Mouse (Mus musculus) forelimb bud, embryonic 11.5 days (tissue): ENCODE results near the gene Abtb1.

ENCODE experiments used
- DNase-seq: peaks from one replicate; pipeline ENCODE4 v3.0.0-alpha.2; 2012; ENCODE audit warnings: low read depth, low spot score

Gene Abtb1

DNA sequence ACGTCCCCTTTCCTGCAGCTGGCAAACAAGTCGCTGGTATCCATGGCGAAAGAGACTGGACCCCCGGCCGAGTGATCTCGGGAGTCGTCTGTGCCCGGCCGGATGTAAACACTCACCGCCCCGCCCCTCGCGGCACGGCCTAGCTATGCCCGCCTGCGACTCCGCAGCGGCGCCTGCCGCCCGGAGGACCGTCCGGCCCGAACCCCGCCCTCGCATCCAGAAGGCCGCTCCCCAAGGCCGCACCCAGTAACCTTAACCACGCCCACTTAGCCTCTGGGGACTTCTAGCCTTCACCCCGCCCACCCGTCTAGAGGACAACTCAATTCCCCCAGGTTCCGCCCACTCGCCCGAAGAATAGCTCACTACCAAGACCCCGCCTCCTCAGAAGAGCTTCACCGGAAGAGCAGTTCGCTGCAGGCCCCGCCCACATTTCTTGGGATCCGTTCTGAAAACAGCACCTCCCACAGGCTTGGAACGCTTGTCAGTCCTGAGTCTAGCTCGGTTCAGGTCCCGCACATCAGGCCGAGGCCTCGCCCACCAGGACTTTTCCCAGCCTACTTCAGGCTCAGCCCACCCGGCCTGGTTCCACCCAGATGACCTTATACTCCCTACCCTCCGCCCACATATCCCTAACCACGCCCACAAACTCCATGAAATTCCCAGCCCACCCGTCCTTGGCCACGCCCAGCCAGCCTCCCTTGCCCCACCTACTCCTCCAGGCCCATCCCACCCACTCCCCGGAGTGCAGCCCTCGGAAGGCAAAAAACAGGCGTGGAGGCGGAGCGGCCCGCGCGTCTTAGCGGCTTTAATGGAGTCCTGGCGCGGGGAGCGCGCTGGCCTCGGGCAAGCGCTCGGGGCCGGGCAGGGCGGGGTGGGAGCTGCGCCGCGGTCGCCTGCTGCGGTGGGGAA, at the start of gene Abtb1:
Gene Abtb1, minus strand, starts transcription at position 204 of the 909 bp plus-strand sequence.
- peak; percentile 99 for DNase-seq

DNA sequence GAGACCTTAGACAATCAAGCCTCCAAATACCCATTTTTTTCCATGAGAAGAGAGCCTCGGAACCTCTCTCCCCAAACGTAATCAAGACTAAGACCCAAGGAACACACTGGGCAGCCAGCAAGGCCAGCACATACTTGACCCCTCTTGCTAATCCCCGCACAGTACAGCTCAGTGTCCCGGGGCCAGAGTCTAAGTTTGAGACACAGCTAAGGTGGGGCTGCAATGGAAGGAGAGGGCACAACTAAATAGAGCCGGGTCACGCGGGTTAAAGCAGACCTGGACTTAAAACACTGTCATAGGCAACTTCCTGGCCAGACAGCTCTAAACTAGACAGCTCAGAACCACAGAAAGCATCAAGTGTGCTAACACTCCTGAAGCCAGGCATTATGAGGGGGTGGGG, 49.0 kb upstream of the Abtb1 start:
- DNase-seq: no peak

DNA sequence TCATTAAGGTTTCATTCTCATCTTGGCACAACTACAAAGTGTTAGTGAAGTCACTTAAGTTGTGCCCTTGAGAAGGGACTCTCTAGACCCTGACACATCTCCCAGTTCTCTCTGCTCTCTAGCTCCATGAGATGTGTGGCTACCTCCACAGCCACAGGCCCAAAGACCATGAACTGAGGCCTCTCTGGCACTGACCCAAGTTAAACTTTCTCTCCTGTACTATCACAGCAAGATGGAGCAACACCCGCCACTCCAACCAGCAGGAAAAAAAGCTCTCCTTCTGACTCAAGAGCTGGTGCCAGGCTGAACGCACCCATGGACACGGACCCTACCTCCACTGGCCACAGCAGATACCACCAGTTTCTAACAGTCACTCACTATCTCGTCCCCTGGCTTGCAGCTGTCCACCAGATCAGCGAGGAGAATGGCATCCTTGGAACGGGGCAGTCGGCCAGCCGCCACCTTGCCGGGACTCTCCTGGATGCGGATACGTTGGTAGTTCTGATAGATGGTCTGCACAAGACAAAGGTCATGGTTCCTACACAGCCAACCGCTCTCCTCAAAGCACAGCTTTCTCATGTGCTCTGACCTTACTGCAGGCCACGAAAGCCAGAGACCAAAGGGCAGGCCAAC, 47.7 kb upstream of the Abtb1 start:
- DNase-seq: no peak

DNA sequence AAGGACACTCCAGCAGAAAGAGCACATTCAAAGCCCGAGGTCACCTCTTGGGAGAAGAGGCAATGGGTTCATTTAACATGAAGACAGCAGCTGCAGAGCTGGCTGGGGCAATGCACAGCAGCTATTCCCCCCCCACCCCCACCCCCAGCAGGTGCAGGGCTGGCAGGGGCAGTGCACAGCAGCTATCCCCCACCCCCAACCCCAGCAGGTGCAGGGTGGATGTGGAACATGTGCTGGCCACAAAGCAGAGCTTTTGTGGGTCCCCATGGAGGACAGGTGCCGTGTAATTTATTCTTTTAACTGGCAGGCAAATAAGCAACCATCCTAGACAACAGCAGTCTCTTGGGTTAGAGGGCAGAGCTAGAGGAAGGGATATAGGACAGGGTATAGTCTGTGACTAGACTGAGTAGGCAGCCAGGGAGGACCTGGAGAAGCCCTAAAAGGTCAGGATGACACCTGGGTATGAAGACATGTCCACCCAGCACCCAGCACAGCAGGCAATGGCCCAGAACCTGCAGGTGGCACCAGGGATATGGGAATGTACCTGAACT, 44.7 kb upstream of the Abtb1 start:
- no peak for DNase-seq

DNA sequence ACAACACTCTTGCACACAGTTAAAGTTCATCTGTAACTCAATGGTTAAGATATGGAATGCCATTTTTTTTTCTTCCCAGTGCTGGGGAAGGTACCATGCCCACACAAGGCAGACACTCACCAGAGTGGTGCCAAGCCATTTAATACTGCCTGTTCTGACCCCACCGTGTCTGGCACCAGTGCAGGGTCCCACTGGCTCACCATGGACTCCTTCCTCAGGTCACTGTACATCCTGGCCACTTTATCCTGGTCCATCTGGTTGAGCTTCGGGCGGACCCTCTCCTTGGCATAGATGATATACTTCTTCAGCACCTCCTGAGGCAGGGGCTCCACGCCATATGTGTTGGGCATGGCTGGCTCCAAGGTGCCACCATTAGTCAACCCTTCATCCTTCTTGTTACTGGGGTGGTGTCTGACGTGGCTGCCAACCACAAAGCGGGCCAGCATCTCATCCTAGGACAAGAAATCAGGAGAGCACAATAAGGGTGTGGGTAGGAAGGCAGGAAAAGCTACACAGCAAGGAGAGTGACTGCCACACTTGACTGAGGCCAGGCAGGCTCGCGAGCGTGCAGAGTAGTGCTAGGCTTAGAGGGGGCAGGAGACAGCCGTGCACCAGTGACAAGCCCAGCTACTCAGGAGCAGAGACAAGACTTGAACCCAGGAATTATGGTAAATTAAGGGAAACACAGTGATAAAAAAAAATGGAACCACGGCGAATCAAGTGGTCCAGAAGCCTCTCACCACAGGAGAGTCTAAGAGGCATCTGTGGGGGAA, 44.0 kb upstream of the Abtb1 start:
- no peak for DNase-seq

DNA sequence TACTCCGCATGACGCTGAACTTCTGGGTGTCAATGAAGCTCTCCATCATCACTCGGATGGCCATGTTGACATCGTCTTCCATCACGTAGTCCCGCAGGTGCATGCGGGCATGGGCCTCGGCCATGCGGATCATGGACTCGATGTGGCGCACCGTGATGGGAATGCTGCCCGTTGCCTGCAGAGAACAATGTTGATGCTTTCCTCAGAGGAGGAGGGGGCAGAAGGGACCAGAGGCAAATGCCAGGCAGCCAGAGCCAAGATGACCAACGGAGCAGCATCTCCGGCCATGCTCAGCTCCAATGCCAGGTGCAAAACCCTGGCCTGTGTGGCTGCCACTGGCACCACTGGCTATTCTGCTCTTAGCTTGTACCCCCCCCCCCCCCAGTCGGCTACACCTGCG, 42.9 kb upstream of the Abtb1 start:
- DNase-seq: no peak

DNA sequence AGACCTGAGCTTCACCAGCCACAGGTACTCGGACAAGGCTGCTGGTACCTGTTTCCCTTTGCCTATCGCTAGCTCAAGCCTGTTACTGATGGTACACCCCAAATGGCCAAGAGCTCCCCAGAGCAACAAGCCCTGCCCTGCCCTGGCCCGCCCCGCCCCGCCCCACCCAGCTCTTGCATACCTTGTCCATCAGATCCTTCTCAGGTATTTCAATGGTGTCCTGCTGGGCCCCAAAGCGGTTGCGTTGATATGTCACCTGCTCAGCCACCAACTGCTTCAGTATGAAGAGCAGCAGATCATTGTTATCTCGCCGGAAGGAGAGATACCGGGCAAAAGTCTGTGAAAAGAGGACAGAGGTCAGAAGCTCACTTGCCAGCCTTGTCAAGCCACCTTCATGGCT, 42.4 kb upstream of the Abtb1 start:
- DNase-seq: no peak

DNA sequence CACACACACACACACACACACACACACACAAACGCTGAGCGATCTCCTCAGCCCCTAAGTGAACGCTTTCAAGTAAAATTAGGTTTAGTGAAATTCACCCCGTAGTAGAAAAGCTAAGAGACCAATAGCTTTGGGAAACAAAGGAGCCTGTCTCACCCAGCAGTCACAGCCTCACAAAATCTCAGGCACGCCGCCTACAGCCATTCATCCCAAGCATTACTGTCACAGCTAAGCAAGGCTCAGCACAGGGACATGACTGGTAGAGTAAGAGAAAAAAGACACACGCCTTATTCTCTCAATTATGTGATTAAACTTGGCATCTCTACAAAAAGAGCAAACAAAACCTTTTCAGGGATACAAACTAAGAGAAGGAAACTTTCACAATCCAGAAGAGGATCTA, 39.5 kb upstream of the Abtb1 start:
- no peak for DNase-seq

DNA sequence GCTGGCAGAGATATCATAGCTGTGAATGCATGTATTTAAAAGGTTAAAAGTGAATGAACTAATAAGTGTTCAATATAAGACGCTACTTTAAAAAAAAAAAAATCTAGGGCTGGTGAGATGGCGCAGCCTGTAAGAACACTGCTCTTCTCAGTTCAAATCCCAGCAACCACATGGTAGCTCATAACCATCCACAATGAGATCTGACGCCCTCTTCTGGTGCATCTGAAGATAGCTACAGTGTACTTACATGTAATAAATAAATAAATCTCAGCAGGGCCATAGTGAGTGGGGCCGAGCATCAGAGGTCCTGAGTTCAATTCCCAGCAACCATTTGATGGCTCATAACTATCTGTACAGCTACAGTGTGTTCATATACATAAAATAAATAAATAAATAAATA, 37.7 kb upstream of the Abtb1 start:
- DNase-seq: no peak

DNA sequence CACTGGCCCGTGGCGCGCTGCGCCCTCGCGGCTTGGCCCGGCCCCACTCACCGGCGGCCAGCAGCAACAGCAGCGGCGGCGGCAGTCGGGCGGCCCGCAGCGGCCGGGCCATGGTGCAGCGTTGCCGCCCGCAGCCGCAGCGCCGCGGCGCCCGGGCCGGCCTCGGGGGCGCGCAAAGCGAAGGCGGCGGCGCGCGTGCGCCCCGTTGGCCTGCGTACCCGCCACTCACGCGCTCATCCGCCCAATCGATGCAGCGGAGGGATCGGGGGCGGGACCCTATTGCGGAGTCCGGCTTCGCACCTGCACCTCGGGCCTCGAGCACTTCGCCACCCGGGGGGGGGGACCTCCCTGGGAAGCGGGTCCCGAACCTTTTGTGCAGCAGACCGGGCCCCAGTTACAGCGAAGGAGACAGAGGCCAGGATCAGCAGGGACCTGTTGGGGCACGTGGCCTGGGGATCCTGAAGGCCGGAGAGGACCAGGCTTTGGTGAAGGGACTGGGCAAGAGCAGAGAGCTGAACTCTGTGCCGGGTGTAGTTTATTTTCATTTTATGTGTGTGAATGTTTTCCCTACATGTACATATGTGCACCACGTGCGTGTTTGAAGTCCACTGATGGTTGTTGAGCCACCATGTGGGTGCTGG, 33.2 kb upstream of the Abtb1 start, which contains the start of gene Podxl2:
Gene Podxl2, minus strand, starts transcription at position 177 of the 641 bp plus-strand sequence.
- DNase-seq: peak; percentile 74

DNA sequence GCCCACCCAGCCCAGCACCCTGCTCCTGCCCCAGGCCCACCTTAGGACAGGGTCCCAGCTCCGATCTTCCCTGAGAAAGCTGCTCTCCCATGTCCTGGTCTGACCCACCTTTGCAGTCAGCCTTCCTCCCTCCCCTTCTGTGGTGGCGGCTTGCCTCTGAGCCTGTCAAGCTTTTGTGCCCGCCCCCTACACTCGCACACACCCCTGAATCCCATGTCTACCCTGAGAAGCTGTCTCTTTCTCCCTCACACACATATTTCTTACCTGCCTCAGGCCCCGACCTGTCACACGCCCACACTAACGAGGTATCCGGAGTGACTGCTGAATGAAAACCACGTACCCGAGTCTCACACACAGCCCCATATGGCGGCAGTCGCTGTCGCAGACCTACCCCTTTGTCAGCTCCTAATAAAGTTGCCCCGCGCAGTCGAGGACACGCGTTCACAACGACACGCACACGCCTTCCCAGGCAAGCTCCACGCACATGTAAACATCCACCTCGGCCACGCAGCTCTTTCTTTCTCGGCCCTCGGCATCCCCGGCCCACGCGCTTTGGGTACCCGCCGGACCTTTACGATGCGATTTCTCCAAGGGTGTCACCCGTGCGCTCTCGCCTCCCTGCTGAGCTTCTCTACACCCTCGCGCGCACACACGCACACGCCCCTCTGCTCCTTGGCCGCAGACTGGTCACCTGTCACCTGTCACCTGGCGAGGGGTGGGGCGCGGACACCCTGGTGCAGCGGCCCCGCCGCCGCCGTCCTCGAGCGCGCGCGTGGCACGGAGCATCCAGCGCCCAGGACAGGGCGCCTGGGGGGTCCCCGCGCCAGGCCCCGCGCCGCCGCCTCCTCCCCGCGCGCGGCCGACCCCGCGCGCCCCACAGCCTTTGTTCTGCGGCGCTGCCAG, 32.4 kb upstream of the Abtb1 start:
- peak; percentile 21 for DNase-seq

DNA sequence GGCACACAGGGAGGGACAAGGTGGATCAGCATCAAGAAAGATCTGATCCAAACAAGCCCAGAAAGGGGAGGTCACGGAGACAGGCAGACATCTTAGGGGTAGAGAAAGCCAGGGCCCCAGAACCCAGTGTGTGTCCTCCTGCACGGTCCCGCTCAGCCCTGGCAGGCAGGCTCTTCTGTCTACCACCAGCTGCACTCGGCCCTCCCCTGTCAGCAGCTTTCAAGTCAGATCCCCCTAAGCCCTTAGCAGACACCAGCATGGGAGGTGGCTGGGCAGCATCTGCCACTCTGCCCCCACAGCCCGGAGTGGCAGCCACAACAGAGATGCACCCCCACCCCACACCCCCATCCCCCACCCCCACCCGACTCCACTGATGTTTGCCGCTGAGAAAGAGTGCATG, 31.0 kb upstream of the Abtb1 start:
- DNase-seq: no peak

DNA sequence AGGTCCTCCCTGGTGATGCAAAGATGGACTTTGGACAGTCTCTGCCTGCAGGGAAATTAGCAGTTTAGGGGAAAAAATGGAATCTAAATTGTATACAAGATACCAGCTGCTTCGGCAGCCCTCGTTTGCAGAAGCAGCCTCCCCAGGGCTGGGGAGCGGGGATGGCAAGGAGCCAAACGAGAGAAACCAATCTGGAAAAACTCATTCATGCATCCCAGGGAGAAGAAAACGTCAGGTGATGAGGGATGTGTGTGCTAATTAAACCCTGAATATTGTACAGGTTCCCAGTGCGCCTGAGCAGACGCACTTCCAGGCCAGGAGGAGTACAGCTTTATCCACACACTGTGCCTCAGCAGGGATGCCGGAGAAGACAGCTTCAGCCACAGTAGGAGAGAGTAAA, 29.8 kb upstream of the Abtb1 start:
- no peak for DNase-seq

DNA sequence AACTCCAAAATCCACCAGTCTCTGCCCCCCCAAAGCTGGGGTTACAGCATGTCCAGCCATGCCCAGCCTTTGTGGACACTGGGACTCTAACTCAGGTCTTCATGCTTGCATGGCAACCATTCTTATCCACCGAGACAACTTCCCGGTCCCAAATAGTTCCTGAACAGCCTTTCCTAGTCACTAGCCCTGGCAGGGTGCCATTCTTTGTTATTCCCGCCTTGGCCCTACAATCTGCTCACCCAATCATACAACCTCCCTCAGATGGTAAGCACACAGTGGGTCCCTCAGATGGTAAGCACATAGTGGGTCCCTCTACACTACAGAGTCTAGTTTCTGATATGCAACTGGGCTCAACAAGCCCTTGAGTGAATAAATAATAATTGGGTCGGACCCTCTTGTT, 28.8 kb upstream of the Abtb1 start:
- DNase-seq: no peak

DNA sequence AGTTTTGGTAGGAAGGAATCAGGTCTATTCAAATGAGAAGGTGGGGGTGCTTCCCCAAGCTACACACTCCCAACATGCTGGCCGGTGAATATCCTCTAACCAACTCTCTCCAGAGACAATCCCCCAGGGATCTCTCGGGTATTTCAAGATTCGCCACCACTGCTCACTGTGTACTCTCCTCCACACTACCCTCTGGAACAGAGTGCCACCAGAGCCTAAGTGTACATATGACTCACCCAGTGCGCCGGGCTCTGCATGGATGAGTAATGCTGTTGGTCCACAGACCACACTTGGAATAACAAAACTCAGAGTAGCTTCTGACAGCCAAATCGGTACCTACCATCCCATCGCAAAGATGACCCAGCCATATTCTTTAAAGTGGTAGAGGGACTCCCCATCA, 27.7 kb upstream of the Abtb1 start:
- no peak for DNase-seq

DNA sequence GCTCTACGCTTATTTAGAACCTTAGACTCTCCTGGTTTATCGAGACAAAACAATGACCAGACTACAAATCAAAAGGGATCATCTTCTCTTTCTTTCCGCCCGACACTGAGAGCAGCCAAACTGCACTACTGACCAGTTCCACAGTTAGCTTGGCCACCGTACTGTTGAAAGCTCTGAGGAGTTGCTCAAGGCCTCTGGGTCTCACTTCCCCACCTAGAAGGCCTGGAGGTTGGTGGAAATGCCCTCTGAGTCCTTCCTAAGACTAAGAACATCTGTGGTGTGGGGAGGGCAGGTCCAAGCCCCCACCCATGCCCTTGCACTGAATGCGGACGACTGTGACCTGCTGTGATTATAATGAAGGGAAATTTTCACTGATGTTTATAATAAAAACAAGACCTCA, 23.9 kb upstream of the Abtb1 start:
- DNase-seq: no peak

DNA sequence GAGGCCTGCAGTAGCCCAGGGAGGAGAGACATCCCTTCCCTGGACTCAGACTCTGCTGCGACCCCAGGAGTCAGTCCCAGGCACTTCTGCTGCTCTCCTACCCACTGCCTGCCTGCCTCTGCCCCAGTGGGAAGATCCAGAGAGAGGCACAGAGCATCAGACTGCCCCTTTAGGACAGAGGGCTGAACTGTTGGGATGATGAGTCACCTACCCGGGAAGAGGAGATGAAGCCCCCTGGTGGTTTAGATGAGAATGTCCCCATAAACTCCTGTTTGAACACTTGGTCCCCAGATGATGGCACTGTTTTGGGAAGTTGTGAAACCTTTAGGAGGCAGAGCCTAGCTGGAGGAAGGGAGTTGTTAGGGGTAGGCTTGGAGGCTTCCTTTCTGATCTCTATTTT, 19.1 kb upstream of the Abtb1 start:
- DNase-seq: peak; percentile 48

DNA sequence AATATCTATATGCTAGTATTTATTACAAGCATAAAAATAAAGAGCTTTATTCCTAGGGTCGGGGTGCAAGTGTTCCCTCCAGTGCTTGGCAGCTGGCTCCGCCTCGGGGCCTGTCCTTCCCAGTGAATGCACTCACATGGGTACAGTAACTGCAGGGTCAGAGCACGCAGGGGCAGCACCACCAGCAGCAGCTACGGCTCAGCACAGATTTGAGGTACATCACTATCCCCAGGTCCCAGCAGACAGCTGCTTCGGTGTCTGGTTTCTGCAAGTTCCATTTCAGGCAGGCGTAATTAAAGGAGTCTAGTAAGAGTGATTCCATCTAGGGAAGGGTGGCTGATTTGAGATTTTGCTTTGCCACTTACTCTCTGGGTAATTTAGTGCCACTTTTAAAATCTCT, 16.6 kb upstream of the Abtb1 start:
- DNase-seq: no peak

DNA sequence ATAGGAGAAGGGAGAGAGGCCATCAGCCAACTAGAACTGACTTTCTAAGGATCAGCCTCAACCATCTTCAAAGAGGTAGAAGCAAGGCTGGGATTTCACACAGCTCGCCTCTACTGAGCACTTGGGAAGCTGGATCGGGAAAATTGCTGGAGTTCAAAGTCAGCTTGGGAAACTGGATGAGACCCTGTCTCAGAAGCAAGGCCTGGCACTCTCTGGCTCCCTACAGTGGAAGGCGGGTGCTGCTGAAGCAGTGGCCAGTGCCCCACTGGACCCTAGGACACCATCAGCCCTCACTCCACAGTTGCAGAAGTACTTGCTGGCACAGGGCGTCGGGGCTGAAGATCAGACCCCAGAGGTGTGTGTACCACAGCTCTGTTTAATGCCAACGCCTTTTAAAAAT, 16.0 kb upstream of the Abtb1 start:
- DNase-seq: no peak

DNA sequence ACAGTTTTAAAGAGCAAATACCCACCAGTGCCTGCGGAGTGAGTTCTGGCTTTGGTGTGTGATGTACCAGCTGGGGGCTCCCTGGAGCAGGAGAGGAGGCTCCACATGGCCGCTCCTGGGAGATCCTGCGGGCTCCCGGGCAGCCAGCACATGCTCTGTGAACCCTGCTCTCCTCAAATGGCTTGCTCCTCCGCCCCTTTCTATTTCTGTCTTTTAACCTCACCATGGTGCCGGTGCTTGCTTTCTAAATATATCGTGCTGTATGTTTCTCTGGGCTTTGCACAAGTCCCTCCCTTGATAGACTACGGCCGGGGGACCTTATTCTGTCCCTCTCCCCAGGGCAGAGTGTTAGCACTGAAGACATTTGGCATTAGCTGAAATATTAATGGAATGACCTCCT, 15.5 kb upstream of the Abtb1 start:
- DNase-seq: no peak

DNA sequence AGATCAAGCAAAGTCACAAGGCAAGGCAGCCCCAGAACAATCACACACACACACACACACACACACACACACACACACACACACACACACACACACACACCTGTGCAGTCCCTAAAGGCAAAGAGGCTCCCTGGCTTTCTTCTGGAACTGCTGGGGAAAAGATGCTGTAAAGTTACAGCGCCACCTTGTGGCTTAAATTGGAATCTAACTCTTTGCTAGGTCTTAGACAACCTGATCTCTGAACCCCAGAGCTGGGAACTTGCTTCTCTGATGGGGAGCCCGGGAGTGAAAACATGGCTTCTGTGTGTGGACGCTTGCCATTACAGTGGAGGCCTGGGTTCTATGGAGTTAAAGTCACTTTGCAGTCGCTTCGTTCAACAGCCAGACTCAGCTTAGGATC, 13.9 kb upstream of the Abtb1 start:
- peak; percentile 86 for DNase-seq
